Mouse (Mus musculus) small intestine, adult 2 months (tissue): ENCODE measurements around the gene Bsx.
A peak's percentile ranks its signal among the peaks of the same experiment; 100 is the strongest.

Source experiments
- CTCF ChIP-seq: fragments of 200-500 bp; IDR thresholded peaks from 2 replicates; pipeline ENCODE4 v1.5.1; 2012; ENCODE audit warnings: low read depth, mild to moderate bottlenecking, control low read depth, inconsistent platforms, low read length, moderate library complexity, mixed read lengths; ENCODE audit not compliant: insufficient replicate concordance, insufficient read length; ENCODE audit errors: extremely low read depth
- POLR2A ChIP-seq: fragments of 200-500 bp; IDR thresholded peaks from 2 replicates; pipeline ENCODE4 v1.6.1; 2012; ENCODE audit warnings: low read depth, mild to moderate bottlenecking, control low read depth, inconsistent platforms, low read length, moderate library complexity

GRCm38 (mm10) chr9:40872156-40872478 is 1.8 kb upstream of the Bsx start:
- TF ChIP-seq CTCF (peak; percentile 57; the same call in 1 of the 2 replicates), POLR2A (no peak)
